Mouse (Mus musculus) midbrain, embryonic 12.5 days (tissue): ENCODE measurements around the gene Olfr378. TPM values are rescaled to one million over a fixed set of nuclear protein-coding genes. Genes with fewer than 3 reads are reported as not detected.

ENCODE experiments used
- ATAC-seq: fragments of 200-750 bp; cut with Nextera tagmentation; 2 replicates; pipeline ENCODE4 v1.8.0; 2017; ENCODE audit warnings: low read depth, moderate TSS enrichment, moderate library complexity; ENCODE audit not compliant: low FRiP score
- H3K27ac ChIP-seq: fragments of 300-500 bp; sonication (generic); replicated peaks from 2 replicates; pipeline ENCODE4 v1.5.1; 2016; ENCODE audit warnings: mild to moderate bottlenecking
- H3K27me3 ChIP-seq: fragments of 300-500 bp; sonication (generic); 2 replicates; pipeline ENCODE4 v1.6.1; 2016; ENCODE audit warnings: mild to moderate bottlenecking
- H3K36me3 ChIP-seq: fragments of 300-500 bp; sonication (generic); 2 replicates; pipeline ENCODE4 v1.6.1; 2016
- H3K4me1 ChIP-seq: fragments of 300-500 bp; sonication (generic); 2 replicates; pipeline ENCODE4 v1.6.1; 2016
- H3K4me2 ChIP-seq: fragments of 300-500 bp; sonication (generic); replicated peaks from 2 replicates; pipeline ENCODE4 v1.6.1; 2016; ENCODE audit warnings: mild to moderate bottlenecking, moderate library complexity
- H3K4me3 ChIP-seq: fragments of 300-500 bp; sonication (generic); 2 replicates; pipeline ENCODE4 v1.5.1; 2016; ENCODE audit warnings: mild to moderate bottlenecking
- H3K9ac ChIP-seq: fragments of 300-500 bp; sonication (generic); replicated peaks from 2 replicates; pipeline ENCODE4 v1.6.1; 2016; ENCODE audit warnings: mild to moderate bottlenecking, moderate library complexity
- H3K9me3 ChIP-seq: fragments of 300-500 bp; sonication (generic); 2 replicates; pipeline ENCODE4 v1.6.1; 2016; ENCODE audit warnings: mild to moderate bottlenecking
- WGBS: fragments of 180-500 bp; shearing (Covaris S2); methylation state at CpG from one replicate; pipeline ENCODE4 v1.1.7; 2016; 5-methylcytosine and 5-hydroxymethylcytosine counted together
- polyA plus RNA-seq: library from polyadenylated mRNA; unstranded; fragments of >200 nt; fragmentation: Nextera tagmentation; extraction: Ambion mirVana; gene quantifications from 2 replicates; pipeline ENCODE4 v1.2.1, GENCODE M21; 2016

Gene Olfr378
- not detected in 2 replicates for polyA plus RNA-seq

- no peak for ATAC-seq
- Histone ChIP-seq H3K27me3 (no peaks in the 10 kb centered on the region), H3K4me3 (no peak within 1 kb of the TSS), H3K4me2 (no peak within 1 kb of the TSS), H3K9me3 (peaks cover 18% of the 10 kb centered on the region), H3K4me1 (no peaks in the 10 kb centered on the region), H3K9ac (no peak within 1 kb of the TSS), H3K27ac (no peak within 1 kb of the TSS), H3K36me3 (no peaks in the 10 kb centered on the region)
- 100% methylated on average over 1 of the region's 1 CpGs for WGBS
Measured at GRCm38 (mm10) chr11:73428377-73428776, at the start of gene Olfr378. Olfr378 (minus strand) TSS chr11:73428477.

- H3K36me3 ChIP-seq = no peaks in the 10 kb centered on the region
- peaks cover 1% of the 10 kb centered on the region; the same call in 1 of the 2 replicates for H3K9me3 ChIP-seq
- H3K27me3 ChIP-seq = no peaks in the 10 kb centered on the region
- no peak within 1 kb of the TSS for H3K9ac ChIP-seq
- H3K4me3 ChIP-seq = no peak within 1 kb of the TSS
- ATAC-seq = no peak
- 97% methylated on average over 1 of the region's 1 CpGs for WGBS
- H3K4me1 ChIP-seq = no peaks in the 10 kb centered on the region
- no peak within 1 kb of the TSS for H3K4me2 ChIP-seq
- no peak within 1 kb of the TSS for H3K27ac ChIP-seq
Measured at GRCm38 (mm10) chr11:73457408-73457807, 29.1 kb upstream of the Olfr378 start, which contains the start of gene Olfr380. Olfr380 (minus strand) TSS chr11:73457508.

GRCm38 (mm10) chr11:73399514-73399913 is 28.8 kb downstream of the Olfr378 start, which contains the start of gene Olfr1:
Olfr1 (minus strand) TSS chr11:73399614.
- H3K27me3 ChIP-seq = no peaks in the 10 kb centered on the region
- no peaks in the 10 kb centered on the region for H3K4me1 ChIP-seq
- H3K27ac ChIP-seq = no peak within 1 kb of the TSS
- H3K9ac ChIP-seq = no peak within 1 kb of the TSS
- H3K9me3 ChIP-seq = no peaks in the 10 kb centered on the region
- no peak within 1 kb of the TSS for H3K4me3 ChIP-seq
- no peaks in the 10 kb centered on the region for H3K36me3 ChIP-seq
- ATAC-seq = no peak
- no peak within 1 kb of the TSS for H3K4me2 ChIP-seq

- Histone ChIP-seq H3K27ac (no peak overlapping the region), H3K27me3 (no peaks in the 10 kb centered on the region), H3K4me2 (no peak overlapping the region), H3K4me1 (no peaks in the 10 kb centered on the region), H3K9ac (no peak overlapping the region), H3K4me3 (no peak overlapping the region), H3K9me3 (no peaks in the 10 kb centered on the region), H3K36me3 (no peaks in the 10 kb centered on the region)
- 67% methylated on average over 4 of the region's 4 CpGs for WGBS
- ATAC-seq = no peak
Measured at GRCm38 (mm10) chr11:73395374-73395773, 32.9 kb downstream of the Olfr378 start.

Other genes starting within 250 kb of the Olfr378 start
- 20.6 and 23.1 TPM in 2 replicates for gene Ctns, start 229.4 kb downstream of the Olfr378 start, polyA plus RNA-seq
- 1.4 and 1.5 TPM in 2 replicates for gene Shpk, start 229.0 kb downstream of the Olfr378 start, polyA plus RNA-seq
- not detected in 2 replicates for gene Trpv1, start 194.2 kb downstream of the Olfr378 start, polyA plus RNA-seq
- gene Trpv3, start 161.1 kb downstream of the Olfr378 start, polyA plus RNA-seq = 0.05 TPM in 1 of 2 replicates, not detected in the other
- gene Aspa, start 98.9 kb downstream of the Olfr378 start, polyA plus RNA-seq = 0.28 TPM in 1 of 2 replicates, not detected in the other
- gene Gm49340, start 98.7 kb downstream of the Olfr378 start, polyA plus RNA-seq = not detected in 2 replicates
- gene Spata22, start 98.7 kb downstream of the Olfr378 start, polyA plus RNA-seq = not detected in 2 replicates
- gene Olfr20, start 77.7 kb downstream of the Olfr378 start, polyA plus RNA-seq = not detected in 2 replicates
- gene Olfr376, start 57.2 kb downstream of the Olfr378 start, polyA plus RNA-seq = not detected in 2 replicates
- not detected in 2 replicates for gene Olfr1, start 28.9 kb downstream of the Olfr378 start, polyA plus RNA-seq
- gene Olfr380, start 29.0 kb upstream of the Olfr378 start, polyA plus RNA-seq = not detected in 2 replicates
- gene Olfr381, start 63.1 kb upstream of the Olfr378 start, polyA plus RNA-seq = not detected in 2 replicates
- not detected in 2 replicates for gene Olfr382, start 88.7 kb upstream of the Olfr378 start, polyA plus RNA-seq
- gene Olfr385, start 164.5 kb upstream of the Olfr378 start, polyA plus RNA-seq = not detected in 2 replicates
- not detected in 2 replicates for gene Olfr384, start 170.1 kb upstream of the Olfr378 start, polyA plus RNA-seq